Mouse (Mus musculus): Measurements from ENCODE around the gene Mta3.

DNA sequence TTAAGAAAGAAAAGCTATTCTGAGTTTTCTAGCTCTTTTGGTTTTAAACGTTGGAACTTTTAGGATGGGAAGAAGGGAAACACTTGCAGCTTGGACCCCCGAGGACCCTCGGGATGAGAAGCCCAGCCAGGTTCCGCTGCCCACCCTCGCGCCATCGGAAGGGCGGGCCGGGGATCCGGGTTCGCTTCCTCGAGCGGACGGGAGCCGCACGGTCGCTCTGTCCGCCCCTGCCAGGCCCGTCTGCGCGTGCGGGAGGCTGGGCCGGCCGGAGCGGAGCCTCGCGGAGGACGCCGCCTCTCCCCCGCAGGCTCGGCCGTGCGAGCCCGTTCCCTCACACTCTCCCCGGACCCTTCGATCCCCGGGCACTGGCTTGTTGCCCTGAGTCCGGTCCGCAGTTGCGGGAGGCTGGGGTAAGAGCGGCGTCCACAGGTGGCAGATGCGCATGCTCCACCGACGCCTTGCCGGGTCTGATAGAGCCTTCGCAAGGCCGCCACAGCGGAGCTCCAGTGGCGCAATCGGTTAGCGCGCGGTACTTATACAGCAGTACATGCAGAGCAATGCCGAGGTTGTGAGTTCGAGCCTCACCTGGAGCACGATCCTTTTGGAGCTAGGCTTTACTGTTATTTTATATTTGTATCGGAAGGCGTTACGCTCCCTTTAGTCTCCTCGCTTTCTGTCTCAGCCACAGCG, 155.6 kb downstream of the Mta3 start:
- TF ChIP-seq CTCF (IDR thresholded peaks at IDR 0.05; ENCODE audit: extremely low read depth, insufficient read depth, low read length) (no peak), POLR2A (IDR thresholded peaks at IDR 0.05; ENCODE audit: extremely low read depth, insufficient read depth, low read length) (no peak; the same call in none of the 2 replicates)
